In genomic region chr3:146180986-146181385, GRCm38 (mm10) we compare ENCODE assay signal across 8 mouse cellular contexts. TPM values are rescaled to one million over a fixed set of nuclear protein-coding genes. Genes with fewer than 3 reads are reported as not detected.
DNase-seq lines count a peak whose midpoint lies in the region; ATAC-seq lines count a peak whose summit lies in the region.

No protein-coding gene starts in this region.

- no peak for ATAC-seq in hindbrain, embryonic 12.5 days (ENCODE audit: low FRiP score)
- ATAC-seq in liver, embryonic 11.5 days (replicated peaks; ENCODE audit: low FRiP score), result no peak
- ATAC-seq in activated CD4-positive, CD25-positive, alpha-beta regulatory T cell, adult 4 months, result no peak

- no peak overlapping the region for H3K4me2 ChIP-seq in hindbrain, embryonic 12.5 days (replicated peaks)
- no peak overlapping the region for H3K4me2 ChIP-seq in liver, embryonic 11.5 days

- no peak overlapping the region for H3K9ac ChIP-seq in hindbrain, embryonic 12.5 days
- no peak overlapping the region for H3K9ac ChIP-seq in liver, embryonic 11.5 days (ENCODE audit: low read depth, low read length)

- no peaks in the 10 kb centered on the region for H3K36me3 ChIP-seq in hindbrain, embryonic 10.5 days
- H3K36me3 ChIP-seq in hindbrain, embryonic 12.5 days, result no peaks in the 10 kb centered on the region
- H3K36me3 ChIP-seq in embryonic facial prominence, embryonic 10.5 days (replicated peaks), result no peaks in the 10 kb centered on the region
- H3K36me3 ChIP-seq in liver, embryonic 11.5 days (ENCODE audit: control insufficient read depth, insufficient read depth, low read length), result no peaks in the 10 kb centered on the region

- H3K4me1 ChIP-seq in hindbrain, embryonic 10.5 days (replicated peaks), result peaks cover 14% of the 10 kb centered on the region
- no peaks in the 10 kb centered on the region; the same call in 1 of the 2 replicates for H3K4me1 ChIP-seq in hindbrain, embryonic 12.5 days
- H3K4me1 ChIP-seq in embryonic facial prominence, embryonic 10.5 days, result peaks cover 5% of the 10 kb centered on the region; the same call in 1 of the 2 replicates
- H3K4me1 ChIP-seq in liver, embryonic 11.5 days (replicated peaks; ENCODE audit: control insufficient read depth, insufficient read depth, low read length), result no peaks in the 10 kb centered on the region

- peaks cover 35% of the 10 kb centered on the region for H3K27me3 ChIP-seq in hindbrain, embryonic 10.5 days (ENCODE audit: insufficient read depth, poor library complexity, severe bottlenecking)
- H3K27me3 ChIP-seq in hindbrain, embryonic 12.5 days, result peaks cover 35% of the 10 kb centered on the region
- peaks cover 33% of the 10 kb centered on the region for H3K27me3 ChIP-seq in embryonic facial prominence, embryonic 10.5 days (replicated peaks; ENCODE audit: low read depth, poor library complexity, severe bottlenecking)
- no peaks in the 10 kb centered on the region for H3K27me3 ChIP-seq in liver, embryonic 11.5 days (replicated peaks; ENCODE audit: control insufficient read depth, insufficient read depth, low read length)

- no peaks in the 10 kb centered on the region for H3K9me3 ChIP-seq in hindbrain, embryonic 10.5 days
- H3K9me3 ChIP-seq in hindbrain, embryonic 12.5 days (replicated peaks), result no peaks in the 10 kb centered on the region
- H3K9me3 ChIP-seq in embryonic facial prominence, embryonic 10.5 days, result no peaks in the 10 kb centered on the region
- no peaks in the 10 kb centered on the region for H3K9me3 ChIP-seq in liver, embryonic 11.5 days (ENCODE audit: control insufficient read depth, low read length)

- peak; percentile 59 for DNase-seq in hindbrain, embryonic 10.5 days (ENCODE audit: low spot score)
- DNase-seq in B cell, adult 2 months, result peak; percentile 78 to 80
- DNase-seq in MN1 (ENCODE audit: low spot score), result peak; percentile 46
- DNase-seq in embryonic facial prominence, embryonic 10.5 days (ENCODE audit: low spot score), result peak; percentile 71
- DNase-seq in liver, embryonic 11.5 days (ENCODE audit: low spot score), result peak; percentile 55
- DNase-seq in right cerebral cortex, postnatal 4 days, result peak; percentile 71

- 38% methylated on average over 3 of the region's 3 CpGs for WGBS in hindbrain, embryonic 10.5 days
- WGBS in hindbrain, embryonic 12.5 days, result 36% methylated on average over 3 of the region's 3 CpGs
- WGBS in embryonic facial prominence, embryonic 10.5 days, result 40% methylated on average over 3 of the region's 3 CpGs
- WGBS in liver, embryonic 11.5 days, result 39% methylated on average over 3 of the region's 3 CpGs

- H3K4me3 ChIP-seq in hindbrain, embryonic 10.5 days, result no peak overlapping the region
- no peak overlapping the region for H3K4me3 ChIP-seq in hindbrain, embryonic 12.5 days
- H3K4me3 ChIP-seq in embryonic facial prominence, embryonic 10.5 days, result no peak overlapping the region
- H3K4me3 ChIP-seq in liver, embryonic 11.5 days (ENCODE audit: low read depth, low read length), result no peak overlapping the region

- H3K27ac ChIP-seq in hindbrain, embryonic 10.5 days, result no peak overlapping the region
- H3K27ac ChIP-seq in hindbrain, embryonic 12.5 days, result no peak overlapping the region
- no peak overlapping the region for H3K27ac ChIP-seq in embryonic facial prominence, embryonic 10.5 days (replicated peaks)
- no peak overlapping the region for H3K27ac ChIP-seq in liver, embryonic 11.5 days (ENCODE audit: low read depth, low read length)

RNA-seq across cellular contexts. Expression of gene Mcoln2, which starts 31.4 kb away (rescaled TPM):
- polyA plus RNA-seq in hindbrain, embryonic 10.5 days (2016; fragmentation: Nextera tagmentation; extraction: Ambion mirVana), result 0.41 and 0.62 TPM in 2 replicates
- 0.35 and 1.1 TPM in 2 replicates for polyA plus RNA-seq in hindbrain, embryonic 12.5 days (2016; fragmentation: Nextera tagmentation; extraction: Ambion mirVana)
- 0.12 and 0.18 TPM in 2 replicates for polyA plus RNA-seq in embryonic facial prominence, embryonic 10.5 days (2016; fragmentation: Nextera tagmentation; extraction: Ambion mirVana)
- polyA plus RNA-seq in liver, embryonic 11.5 days (2014; fragmentation: Nextera tagmentation; extraction: Ambion mirVana), result 3.5 and 4.6 TPM in 2 replicates
- polyA plus RNA-seq in activated CD4-positive, CD25-positive, alpha-beta regulatory T cell, adult 4 months (2017; shearing (Covaris generic)), result 10 to 100 TPM in 1 of 2 experiments, 1 to 10 TPM in 1; 5.6 to 11.7 TPM

RNA-seq across cellular contexts. Expression of gene Lpar3, which starts 39.8 kb away (rescaled TPM):
- 0.68 and 1.00 TPM in 2 replicates for polyA plus RNA-seq in hindbrain, embryonic 10.5 days (2016; fragmentation: Nextera tagmentation; extraction: Ambion mirVana)
- 1.0 and 1.1 TPM in 2 replicates for polyA plus RNA-seq in hindbrain, embryonic 12.5 days (2016; fragmentation: Nextera tagmentation; extraction: Ambion mirVana)
- 0.55 and 0.72 TPM in 2 replicates for polyA plus RNA-seq in embryonic facial prominence, embryonic 10.5 days (2016; fragmentation: Nextera tagmentation; extraction: Ambion mirVana)
- 0.43 and 0.52 TPM in 2 replicates for polyA plus RNA-seq in liver, embryonic 11.5 days (2014; fragmentation: Nextera tagmentation; extraction: Ambion mirVana)
- polyA plus RNA-seq in activated CD4-positive, CD25-positive, alpha-beta regulatory T cell, adult 4 months (2017; shearing (Covaris generic)), result not detected
